Mouse (Mus musculus) cerebellum, postnatal 36 days (tissue): Measurements from ENCODE around the gene Msln.
A peak's percentile ranks its signal among the peaks of the same experiment; 100 is the strongest.
"Not testable (repeated sequence)": the region's sequence is repeated elsewhere in the genome, so short reads cannot be mapped to it uniquely, and the experiment has no call there.

Source experiments
- DNase-seq, 2 experiments: peaks; one replicate each; pipeline ENCODE4 v3.0.0; 2021 to 2022; ENCODE audit warnings: mixed read lengths in 2 of 2

Msln gene

DNA sequence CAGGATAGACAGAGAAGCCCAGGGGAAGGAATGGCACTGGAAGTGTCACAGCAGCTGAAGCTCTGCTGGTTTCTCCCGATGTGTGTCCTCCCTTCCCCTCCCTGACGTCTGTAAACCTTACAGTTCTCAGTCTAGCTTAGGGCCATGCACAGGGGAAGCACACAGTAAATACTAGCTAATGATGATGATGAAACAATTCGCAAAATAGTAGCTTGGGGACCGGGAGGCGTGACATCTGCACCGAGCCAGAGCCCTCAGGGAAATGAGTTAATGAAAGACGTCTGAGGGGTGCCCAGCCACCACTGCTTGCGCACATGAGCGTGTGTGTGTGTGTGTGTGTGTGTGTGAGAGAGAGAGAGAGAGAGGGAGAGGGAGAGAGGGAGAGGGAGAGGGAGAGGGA lies 15.2 kb upstream of the Msln start:
- DNase-seq = no peak

DNA sequence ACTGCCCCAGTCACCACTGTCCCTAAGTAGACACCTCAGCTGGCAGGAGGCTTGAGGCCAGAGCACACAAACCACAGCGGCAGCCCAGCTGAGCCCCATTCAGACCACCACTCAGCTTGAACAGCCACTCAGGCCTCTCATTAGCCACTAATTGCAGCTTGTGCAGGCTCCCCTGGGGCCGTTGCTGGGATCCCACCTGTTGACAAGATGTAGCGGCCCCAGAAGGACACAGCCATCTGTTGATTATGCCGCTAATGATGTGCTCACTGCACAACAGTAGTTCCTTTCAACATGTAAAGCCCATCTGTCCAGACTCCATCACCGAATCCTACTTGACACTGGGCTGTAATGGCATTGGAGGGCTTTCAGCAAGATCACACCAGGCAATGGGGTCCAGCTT lies 11.7 kb upstream of the Msln start:
- no peak for DNase-seq

- no peak for DNase-seq
Measured at GRCm38 (mm10) chr17:25762591-25762990, 8.4 kb upstream of the Msln start.

GRCm38 (mm10) chr17:25761561-25761970 lies 7.4 kb upstream of the Msln start:
- DNase-seq = no peak

GRCm38 (mm10) chr17:25760148-25760547 lies 6.0 kb upstream of the Msln start:
- DNase-seq = no peak

- no peak for DNase-seq
Measured at GRCm38 (mm10) chr17:25757691-25758090, 3.5 kb upstream of the Msln start.

DNA sequence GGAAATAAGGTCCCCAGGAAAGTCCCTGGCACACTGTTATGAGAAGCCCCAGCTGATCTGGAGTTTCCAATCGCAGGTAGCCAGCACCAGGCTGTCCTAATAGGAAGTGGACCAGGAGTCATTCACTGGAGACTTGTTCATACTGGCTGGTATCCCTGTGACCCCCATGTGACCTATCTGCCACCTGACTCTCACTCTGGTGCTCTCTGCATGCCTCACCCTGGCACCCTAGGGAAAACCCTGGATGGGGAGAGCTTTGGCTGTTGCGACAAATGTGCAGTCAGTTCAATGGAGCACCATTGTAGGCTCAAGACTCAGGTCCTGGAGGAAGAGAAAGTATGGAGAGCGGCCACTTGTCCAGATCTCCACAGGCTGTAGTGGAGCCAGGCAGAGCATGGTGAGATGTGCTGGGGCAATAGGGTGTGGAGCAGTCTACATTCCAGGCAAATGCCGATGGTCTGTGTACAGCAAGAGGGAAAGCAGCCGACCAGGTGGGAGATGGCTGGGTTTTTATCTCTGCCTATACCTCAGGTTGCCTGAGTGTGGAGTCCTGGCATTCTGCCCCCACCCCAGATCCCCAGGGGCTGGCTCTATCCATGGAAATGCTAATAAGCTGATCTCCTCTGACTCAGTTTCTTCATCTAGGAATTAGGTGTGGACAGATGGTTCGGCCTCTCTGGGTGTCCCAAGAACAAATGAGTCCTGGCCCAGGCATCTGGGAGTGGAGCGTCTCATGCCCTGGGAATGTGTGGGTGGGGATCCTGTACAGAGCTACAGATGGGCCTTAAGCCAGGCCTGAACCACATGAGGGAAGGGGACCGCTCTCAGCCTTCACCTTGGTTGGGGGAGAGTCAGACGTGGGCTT lies 2.4 kb upstream of the Msln start:
- no peak for DNase-seq

- DNase-seq = no peak
Measured at GRCm38 (mm10) chr17:25755627-25756377, 1.6 kb upstream of the Msln start.

DNA sequence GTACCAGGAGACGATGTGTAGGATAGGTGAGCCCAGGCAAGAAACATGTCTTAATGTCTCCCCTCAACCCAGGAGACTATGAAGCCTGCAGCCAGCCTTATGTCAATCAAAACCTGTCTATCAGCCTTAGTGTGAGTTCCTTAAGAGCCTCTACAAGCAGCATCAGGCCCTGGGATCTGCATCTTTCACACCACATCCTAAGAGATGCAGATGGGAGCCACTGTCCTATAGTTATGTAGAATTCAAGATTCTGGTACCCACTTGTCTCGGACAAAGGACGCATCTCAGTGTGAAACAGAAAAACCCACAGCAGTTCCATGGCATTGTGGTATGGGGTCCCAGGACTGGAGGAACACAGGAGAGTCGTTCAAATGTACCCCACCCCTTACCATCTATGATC lies 908 bp upstream of the Msln start:
- DNase-seq = no peak

- peak; percentile 18 to 22 for DNase-seq
Measured at GRCm38 (mm10) chr17:25751446-25751845, 2.7 kb downstream of the Msln start.

DNA sequence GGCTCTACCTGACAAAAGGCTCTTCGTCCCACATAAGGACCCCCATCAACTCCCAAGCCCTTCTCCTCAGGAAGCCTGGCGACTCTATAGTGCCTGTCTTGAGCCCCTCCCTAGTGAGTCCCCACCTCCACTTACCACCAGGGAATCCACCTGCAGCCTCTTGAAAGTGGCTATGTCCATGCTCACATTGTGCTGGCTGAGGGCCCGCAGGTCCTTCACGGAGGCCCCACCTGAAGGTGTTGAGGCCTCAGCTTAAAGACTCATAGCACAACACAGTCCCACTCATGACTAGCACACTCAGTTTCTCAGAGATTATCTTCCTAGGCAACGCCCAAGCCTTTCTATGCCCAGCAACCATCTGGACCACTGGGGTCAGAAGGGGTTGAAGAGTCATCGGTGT lies 4.9 kb downstream of the Msln start:
- DNase-seq = no peak

GRCm38 (mm10) chr17:25748238-25748637 lies 5.9 kb downstream of the Msln start:
- no peak for DNase-seq

GRCm38 (mm10) chr17:25744311-25744710 lies 9.9 kb downstream of the Msln start:
- no peak for DNase-seq

DNA sequence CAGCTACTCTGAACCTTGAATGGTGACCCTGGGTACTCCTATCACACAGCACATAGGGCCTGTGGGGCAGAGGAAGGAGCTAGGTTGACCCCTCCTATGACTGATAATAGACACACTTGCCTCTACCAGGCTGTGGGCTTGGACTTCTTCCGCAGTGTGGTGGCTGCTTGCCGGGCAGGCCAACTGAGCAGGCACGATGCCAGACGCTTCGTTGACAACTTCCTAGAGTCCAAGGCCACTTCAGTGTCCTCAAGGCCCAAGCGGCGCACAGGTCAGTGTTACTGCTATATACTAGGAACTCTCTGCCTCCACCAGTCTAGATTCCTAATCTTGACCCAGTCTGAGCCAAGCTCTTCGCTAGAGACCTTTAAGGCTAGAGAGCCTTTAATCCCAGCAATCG lies 10.3 kb downstream of the Msln start:
- no peak for DNase-seq

GRCm38 (mm10) chr17:25741471-25741870 lies 12.7 kb downstream of the Msln start:
- DNase-seq = not testable (repeated sequence)

GRCm38 (mm10) chr17:25738861-25739260 lies 15.3 kb downstream of the Msln start:
- DNase-seq = no peak

GRCm38 (mm10) chr17:25735745-25736144 lies 18.4 kb downstream of the Msln start, which contains the start of gene Mslnl:
Gene Mslnl (plus strand): TSS chr17:25736042.
- no peak for DNase-seq

GRCm38 (mm10) chr17:25735246-25735645 lies 18.9 kb downstream of the Msln start:
- no peak for DNase-seq

GRCm38 (mm10) chr17:25732082-25732481 lies 22.1 kb downstream of the Msln start:
- DNase-seq = peak; percentile 89

DNA sequence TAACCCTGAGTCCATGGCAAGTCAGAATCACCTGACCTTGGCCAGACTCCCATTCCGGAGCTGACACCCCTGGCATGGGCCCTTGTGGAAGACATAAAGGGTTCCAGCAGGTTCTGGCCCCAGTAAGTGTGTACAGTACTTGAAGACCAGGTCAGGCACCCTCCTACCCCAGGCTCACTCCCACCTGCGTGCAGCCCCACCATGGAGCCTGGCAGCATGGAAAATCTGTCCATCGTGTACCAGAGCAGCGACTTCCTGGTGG lies 26.2 kb downstream of the Msln start:
- no peak for DNase-seq

DNA sequence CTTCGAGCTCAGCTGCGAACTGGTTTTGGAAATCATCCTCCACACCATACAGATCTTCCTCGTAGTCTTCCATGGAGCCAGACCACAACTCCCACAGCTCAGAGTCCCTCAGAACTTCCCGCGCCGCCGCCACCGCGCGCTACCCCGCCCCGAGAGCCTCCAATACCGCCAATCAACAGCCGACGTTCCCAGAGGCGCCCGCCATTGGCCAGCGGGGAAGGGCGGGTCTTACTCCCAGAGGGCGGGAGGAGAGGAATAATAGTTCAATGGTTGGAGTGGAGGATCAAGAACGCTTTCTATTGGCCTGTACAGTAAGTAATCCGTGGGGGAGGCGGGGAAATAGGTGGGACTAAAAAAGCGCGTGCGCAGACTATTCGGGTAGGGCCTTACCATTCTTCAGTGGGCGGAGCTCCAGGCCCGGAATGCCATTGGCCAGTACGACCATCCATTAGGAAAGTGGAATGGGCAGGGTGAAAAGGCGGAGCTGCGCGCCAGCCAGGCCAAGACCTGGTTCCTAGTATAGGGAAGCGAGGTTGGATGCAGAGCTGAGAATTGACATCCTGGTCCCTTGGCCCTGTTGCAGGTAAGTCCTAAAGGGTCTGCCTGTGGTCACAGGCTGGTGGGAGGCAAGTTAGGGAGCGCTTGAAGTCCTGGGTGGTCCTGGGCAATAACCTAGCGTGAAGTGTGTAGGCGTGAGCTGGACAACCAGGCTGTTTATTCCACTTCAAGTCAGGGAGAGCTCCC lies 26.7 kb downstream of the Msln start, which contains the start of the genes Chtf18 and Rpusd1:
Gene Chtf18 (minus strand): TSS at position 155 of the 744 bp plus-strand sequence.
Gene Rpusd1 (plus strand): TSS at position 406 of the 744 bp plus-strand sequence.
- peak; percentile 99 for DNase-seq

DNA sequence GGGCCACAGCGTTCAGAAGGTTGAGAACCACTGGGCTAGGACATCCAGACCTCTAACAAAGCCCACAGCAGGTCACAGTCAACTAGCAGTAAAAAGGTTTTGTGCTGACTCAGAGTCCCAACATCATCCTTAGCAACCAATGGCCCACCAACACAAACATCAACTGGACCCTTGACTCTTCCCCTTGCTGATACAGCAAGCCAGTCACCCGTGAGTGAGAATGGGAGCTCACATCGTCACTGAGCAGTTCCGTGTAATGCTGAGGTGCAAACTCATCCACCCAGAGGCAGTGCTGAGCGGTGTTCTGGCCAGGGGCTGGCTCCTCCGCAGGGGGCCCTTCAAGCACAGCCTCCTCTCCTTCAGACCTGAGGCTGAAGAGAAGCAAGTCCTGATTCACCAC lies 28.9 kb downstream of the Msln start:
- DNase-seq = no peak

- DNase-seq = no peak
Measured at GRCm38 (mm10) chr17:25723919-25724318, 30.3 kb downstream of the Msln start.
